Mouse (Mus musculus): ENCODE measurements around the gene Cntrl.

Cntrl gene

GRCm38 (mm10) chr2:35109141-35109923, at the start of gene Cntrl:
Cntrl (plus strand) TSS chr2:35109492.
- peak; percentile 92 for DNase-seq

GRCm38 (mm10) chr2:35060256-35060655, 49.0 kb upstream of the Cntrl start:
- DNase-seq, result no peak

GRCm38 (mm10) chr2:35060897-35061296, 48.4 kb upstream of the Cntrl start:
- no peak for DNase-seq

GRCm38 (mm10) chr2:35061338-35061737, 48.0 kb upstream of the Cntrl start, which contains the start of gene Hc:
Hc (minus strand) TSS chr2:35061438.
- no peak for DNase-seq

GRCm38 (mm10) chr2:35063333-35064030, 45.8 kb upstream of the Cntrl start:
- DNase-seq, result no peak

- DNase-seq, result no peak
Measured at GRCm38 (mm10) chr2:35066525-35067082, 42.7 kb upstream of the Cntrl start.

GRCm38 (mm10) chr2:35067117-35067516, 42.2 kb upstream of the Cntrl start:
- DNase-seq, result no peak

- no peak for DNase-seq
Measured at GRCm38 (mm10) chr2:35069124-35069523, 40.2 kb upstream of the Cntrl start.

GRCm38 (mm10) chr2:35070275-35070674, 39.0 kb upstream of the Cntrl start:
- no peak for DNase-seq

- DNase-seq, result no peak
Measured at GRCm38 (mm10) chr2:35072547-35072946, 36.7 kb upstream of the Cntrl start.

- DNase-seq, result no peak
Measured at GRCm38 (mm10) chr2:35074328-35074727, 35.0 kb upstream of the Cntrl start.

GRCm38 (mm10) chr2:35079166-35079565, 30.1 kb upstream of the Cntrl start:
- no peak for DNase-seq

GRCm38 (mm10) chr2:35087418-35087817, 21.9 kb upstream of the Cntrl start:
- no peak for DNase-seq

GRCm38 (mm10) chr2:35100529-35100928, 8.8 kb upstream of the Cntrl start:
- DNase-seq, result no peak

- DNase-seq, result no peak
Measured at GRCm38 (mm10) chr2:35101443-35101842, 7.8 kb upstream of the Cntrl start, which contains the start of gene AI182371. AI182371 (minus strand) TSS chr2:35101543.

GRCm38 (mm10) chr2:35102777-35103176, 6.5 kb upstream of the Cntrl start:
- no peak for DNase-seq

GRCm38 (mm10) chr2:35103558-35103957, 5.7 kb upstream of the Cntrl start:
- no peak for DNase-seq

GRCm38 (mm10) chr2:35104843-35105242, 4.4 kb upstream of the Cntrl start:
- DNase-seq, result no peak

GRCm38 (mm10) chr2:35107984-35108635, 1.2 kb upstream of the Cntrl start:
- DNase-seq, result peak; percentile 17

GRCm38 (mm10) chr2:35108712-35109111, 580 bp upstream of the Cntrl start:
- peak; percentile 27 for DNase-seq

- DNase-seq, result no peak
Measured at GRCm38 (mm10) chr2:35109924-35110304, 622 bp downstream of the Cntrl start.

GRCm38 (mm10) chr2:35110521-35110920, 1.2 kb downstream of the Cntrl start:
- DNase-seq, result no peak

- peak; percentile 13 for DNase-seq
Measured at GRCm38 (mm10) chr2:35124716-35125115, 15.4 kb downstream of the Cntrl start.

Measured in right cerebral cortex, postnatal 14 days (tissue).